Mouse (Mus musculus): ENCODE results near the gene Mcm3ap. TPM values are rescaled to one million over a fixed set of nuclear protein-coding genes. Genes with fewer than 3 reads are reported as not detected.
A peak's percentile ranks its signal among the peaks of the same experiment; 100 is the strongest.

Gene Mcm3ap
- polyA plus RNA-seq, 1 experiment from 2014 or later = 43.3 TPM

- H3K36me3 ChIP-seq = peaks cover 94% of the 10 kb centered on the region
Observed at GRCm38 (mm10) chr10:76504271-76504943, 35.7 kb downstream of the Mcm3ap start.

DNA sequence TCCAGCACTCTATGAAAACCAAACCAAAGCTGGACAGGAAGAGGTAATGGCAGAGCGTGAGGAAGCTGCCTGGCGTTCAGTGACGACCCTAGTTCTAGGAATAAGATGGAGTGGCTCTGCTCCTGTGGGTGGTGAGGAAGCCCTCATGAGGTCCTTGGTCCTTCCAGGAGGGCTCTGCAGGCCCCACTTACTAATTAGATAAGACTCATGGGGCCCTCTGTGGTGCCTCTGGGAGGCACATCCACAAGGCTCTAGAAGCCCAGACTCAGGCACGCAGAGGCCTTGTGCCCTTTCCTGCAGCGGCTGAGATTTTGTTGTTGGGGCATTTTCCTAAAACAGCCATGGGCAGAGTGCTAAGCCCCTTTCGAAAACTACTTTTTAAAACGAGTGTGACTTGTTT is 37.1 kb downstream of the Mcm3ap start:
- H3K27me3 ChIP-seq (replicated peaks) = no peaks in the 10 kb centered on the region
- H3K4me1 ChIP-seq = peaks cover 14% of the 10 kb centered on the region
- H3K9ac ChIP-seq = no peak overlapping the region
- H3K4me3 ChIP-seq = no peak overlapping the region
- H3K36me3 ChIP-seq = peaks cover 93% of the 10 kb centered on the region
- 61% methylated on average over 7 of the region's 7 CpGs for WGBS (ENCODE audit: insufficient replicate concordance)
- H3K9me3 ChIP-seq (replicated peaks) = no peaks in the 10 kb centered on the region
- no peak overlapping the region for H3K4me2 ChIP-seq
- H3K27ac ChIP-seq = no peak overlapping the region
- ATAC-seq = peak; percentile 69; the same call in 1 of the 2 replicates

More at GRCm38 (mm10) chr10:76504271-76504943, 35.7 kb downstream of the Mcm3ap start:
- 85% methylated on average over 11 of the region's 11 CpGs for WGBS (ENCODE audit: insufficient replicate concordance)
- no peak overlapping the region for H3K9ac ChIP-seq
- H3K27ac ChIP-seq = no peak overlapping the region
- H3K4me3 ChIP-seq = no peak overlapping the region
- ATAC-seq = no peak
- H3K27me3 ChIP-seq (replicated peaks) = no peaks in the 10 kb centered on the region
- H3K4me1 ChIP-seq = peaks cover 14% of the 10 kb centered on the region
- H3K9me3 ChIP-seq (replicated peaks) = no peaks in the 10 kb centered on the region
- no peak overlapping the region for H3K4me2 ChIP-seq

GRCm38 (mm10) chr10:76512965-76513583 is 44.3 kb downstream of the Mcm3ap start:
- H3K9ac ChIP-seq = no peak overlapping the region
- 0 out of 2 replicates have a peak, but pooled peaks cover 5% of the 10 kb centered on the region for H3K4me1 ChIP-seq
- no peak overlapping the region for H3K4me3 ChIP-seq
- H3K27me3 ChIP-seq (replicated peaks) = no peaks in the 10 kb centered on the region
- H3K36me3 ChIP-seq = peaks cover 77% of the 10 kb centered on the region
- H3K27ac ChIP-seq = no peak overlapping the region
- WGBS (ENCODE audit: insufficient replicate concordance) = 42% methylated on average over 5 of the region's 5 CpGs
- ATAC-seq = peak; percentile 81
- no peak overlapping the region for H3K4me2 ChIP-seq
- H3K9me3 ChIP-seq (replicated peaks) = no peaks in the 10 kb centered on the region

- 0 out of 2 replicates have a peak overlapping the region, but pooled peaks have one; percentile 39 for H3K27ac ChIP-seq
Observed at GRCm38 (mm10) chr10:76530922-76531321, 62.2 kb downstream of the Mcm3ap start.

DNA sequence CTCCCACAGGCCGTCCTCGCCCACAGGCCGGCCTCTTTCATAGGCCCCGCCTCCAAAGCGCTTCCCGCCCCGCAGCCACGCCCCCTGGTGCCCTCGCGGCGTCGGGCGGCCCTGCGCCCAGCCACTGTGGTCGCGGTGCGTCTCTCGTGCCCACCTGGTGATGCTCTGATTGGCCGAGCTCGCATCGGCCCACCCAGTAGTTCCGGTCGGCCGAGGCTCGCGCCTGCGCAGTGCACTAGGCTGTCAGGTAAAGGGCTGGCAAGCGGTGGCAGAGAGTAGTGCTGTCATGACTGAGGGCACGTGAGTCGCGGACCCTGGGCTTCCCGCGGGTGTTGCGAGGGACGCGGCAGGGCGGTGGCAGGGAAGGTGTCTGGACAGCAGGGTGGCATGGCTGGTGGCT is 62.6 kb downstream of the Mcm3ap start, which contains the start of gene Lss:
Gene Lss (plus strand): TSS at position 214 of the 400 bp plus-strand sequence.
- peak within 1 kb of the TSS; percentile 75 for H3K9ac ChIP-seq
- peak within 1 kb of the TSS; percentile 96 for H3K4me2 ChIP-seq
- peak within 1 kb of the TSS; percentile 72 for H3K4me3 ChIP-seq
- peaks cover 34% of the 10 kb centered on the region for H3K36me3 ChIP-seq
- no peaks in the 10 kb centered on the region for H3K9me3 ChIP-seq (replicated peaks)
- peak within 1 kb of the TSS; percentile 70 for H3K27ac ChIP-seq
- H3K27me3 ChIP-seq (replicated peaks) = no peaks in the 10 kb centered on the region
- peaks cover 26% of the 10 kb centered on the region for H3K4me1 ChIP-seq
- WGBS (ENCODE audit: insufficient replicate concordance) = under 1% methylated on average over 37 of the region's 37 CpGs
- peak; percentile 99 for ATAC-seq

More at GRCm38 (mm10) chr10:76530922-76531321, 62.2 kb downstream of the Mcm3ap start:
- Histone ChIP-seq H3K36me3 (peaks cover 29% of the 10 kb centered on the region), H3K9ac (peak overlapping the region; percentile 49), H3K4me3 (peak overlapping the region; percentile 72), H3K4me1 (peaks cover 26% of the 10 kb centered on the region), H3K27me3 (replicated peaks) (no peaks in the 10 kb centered on the region), H3K9me3 (replicated peaks) (no peaks in the 10 kb centered on the region), H3K4me2 (peak overlapping the region; percentile 96)
- no peak for ATAC-seq
- under 1% methylated on average over 11 of the region's 11 CpGs for WGBS (ENCODE audit: insufficient replicate concordance)

- Histone ChIP-seq H3K9me3 (replicated peaks) (no peaks in the 10 kb centered on the region), H3K27ac (peak overlapping the region; percentile 70), H3K27me3 (replicated peaks) (no peaks in the 10 kb centered on the region), H3K4me1 (peaks cover 26% of the 10 kb centered on the region), H3K4me3 (peak overlapping the region; percentile 72), H3K4me2 (peak overlapping the region; percentile 96), H3K36me3 (peaks cover 38% of the 10 kb centered on the region), H3K9ac (peak overlapping the region; percentile 75)
- no peak for ATAC-seq
- 4% methylated on average over 14 of the region's 14 CpGs for WGBS (ENCODE audit: insufficient replicate concordance)
Observed at GRCm38 (mm10) chr10:76531828-76532227, 63.1 kb downstream of the Mcm3ap start.

- Histone ChIP-seq H3K9me3 (replicated peaks) (no peaks in the 10 kb centered on the region), H3K4me1 (peaks cover 24% of the 10 kb centered on the region), H3K27ac (no peak overlapping the region), H3K4me2 (no peak overlapping the region), H3K4me3 (no peak overlapping the region), H3K27me3 (replicated peaks) (no peaks in the 10 kb centered on the region), H3K9ac (no peak overlapping the region), H3K36me3 (peaks cover 74% of the 10 kb centered on the region)
- WGBS (ENCODE audit: insufficient replicate concordance) = 90% methylated on average over 7 of the region's 7 CpGs
- ATAC-seq = no peak
Observed at GRCm38 (mm10) chr10:76535526-76535925, 66.8 kb downstream of the Mcm3ap start.

DNA sequence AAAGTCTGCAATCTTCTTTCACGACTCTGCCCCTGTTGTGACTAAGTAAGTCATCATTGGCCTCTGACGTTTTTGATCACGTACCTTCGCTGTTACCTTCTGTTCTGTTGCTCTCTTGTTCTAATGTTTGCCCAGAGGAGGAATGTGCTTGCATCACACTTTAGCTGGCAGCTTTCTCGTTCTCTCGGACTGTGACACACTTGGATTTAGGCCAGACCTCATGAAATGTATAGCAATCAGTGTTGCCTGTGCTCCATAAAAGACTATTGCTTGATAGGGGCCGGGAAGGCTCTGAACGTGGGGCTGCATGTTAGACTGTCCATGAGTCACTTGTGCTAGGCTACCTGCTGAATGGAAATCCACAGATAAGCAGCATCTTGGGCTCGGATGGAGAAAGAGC is 68.9 kb downstream of the Mcm3ap start:
- WGBS (ENCODE audit: insufficient replicate concordance) = 77% methylated on average over 9 of the region's 9 CpGs
- no peak for ATAC-seq
- Histone ChIP-seq H3K27ac (no peak overlapping the region), H3K4me2 (no peak overlapping the region), H3K4me1 (peaks cover 7% of the 10 kb centered on the region), H3K9ac (no peak overlapping the region), H3K4me3 (no peak overlapping the region), H3K36me3 (peaks cover 95% of the 10 kb centered on the region), H3K9me3 (replicated peaks) (no peaks in the 10 kb centered on the region), H3K27me3 (replicated peaks) (no peaks in the 10 kb centered on the region)

DNA sequence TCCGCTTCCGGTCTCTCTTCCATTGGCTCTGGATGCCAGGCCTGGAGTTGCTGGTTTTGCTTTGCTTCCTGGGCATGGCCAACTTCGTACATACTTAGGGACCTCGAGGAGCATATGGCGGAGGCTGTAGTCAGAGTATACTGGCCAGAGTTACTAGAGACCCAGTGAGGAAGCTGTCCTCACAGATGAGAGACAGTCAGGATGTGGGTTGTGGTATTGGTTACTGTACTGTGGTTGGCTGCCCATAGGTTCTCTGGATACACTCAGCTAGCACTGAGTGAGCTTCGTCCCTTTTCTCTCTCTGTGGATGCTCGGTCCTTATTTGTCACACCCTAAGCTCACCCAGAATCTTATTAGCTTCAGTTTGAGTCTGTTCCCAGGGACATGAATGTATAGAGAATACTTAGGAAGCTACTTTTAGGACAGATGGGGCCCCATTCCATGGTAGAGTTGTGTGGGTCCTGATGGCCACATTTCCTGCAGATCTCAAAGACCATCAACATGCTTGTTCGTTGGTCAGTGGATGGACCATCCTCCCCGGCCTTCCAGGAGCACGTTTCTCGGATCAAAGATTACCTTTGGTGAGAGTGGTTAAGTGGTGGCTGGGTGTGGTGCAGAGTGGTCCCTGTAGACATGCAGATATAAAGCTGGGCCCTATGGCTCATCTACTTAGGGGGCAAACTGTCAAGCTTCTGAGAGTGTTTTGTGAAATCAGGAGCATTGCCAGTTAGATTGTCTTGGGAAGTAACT is 72.8 kb downstream of the Mcm3ap start:
- no peak overlapping the region for H3K27ac ChIP-seq
- WGBS (ENCODE audit: insufficient replicate concordance) = 67% methylated on average over 11 of the region's 11 CpGs
- H3K4me2 ChIP-seq = no peak overlapping the region
- H3K27me3 ChIP-seq (replicated peaks) = no peaks in the 10 kb centered on the region
- no peak for ATAC-seq
- H3K4me3 ChIP-seq = no peak overlapping the region
- H3K36me3 ChIP-seq = peaks cover 99% of the 10 kb centered on the region
- no peaks in the 10 kb centered on the region for H3K4me1 ChIP-seq
- H3K9me3 ChIP-seq (replicated peaks) = no peaks in the 10 kb centered on the region
- no peak overlapping the region for H3K9ac ChIP-seq

- H3K36me3 ChIP-seq = peaks cover 99% of the 10 kb centered on the region
Observed at GRCm38 (mm10) chr10:76542636-76543375, 74.1 kb downstream of the Mcm3ap start.

GRCm38 (mm10) chr10:76546566-76546965 is 77.8 kb downstream of the Mcm3ap start:
- 79% methylated on average over 8 of the region's 8 CpGs for WGBS (ENCODE audit: insufficient replicate concordance)
- Histone ChIP-seq H3K36me3 (peaks cover 99% of the 10 kb centered on the region), H3K9me3 (replicated peaks) (no peaks in the 10 kb centered on the region), H3K4me3 (no peak overlapping the region), H3K4me2 (no peak overlapping the region), H3K9ac (no peak overlapping the region), H3K27me3 (replicated peaks) (no peaks in the 10 kb centered on the region), H3K27ac (no peak overlapping the region), H3K4me1 (no peaks in the 10 kb centered on the region)
- ATAC-seq = no peak

More at GRCm38 (mm10) chr10:76542636-76543375, 74.1 kb downstream of the Mcm3ap start:
- Histone ChIP-seq H3K27ac (no peak overlapping the region), H3K27me3 (replicated peaks) (no peaks in the 10 kb centered on the region), H3K9me3 (replicated peaks) (no peaks in the 10 kb centered on the region), H3K9ac (no peak overlapping the region), H3K4me1 (no peaks in the 10 kb centered on the region), H3K4me3 (no peak overlapping the region), H3K4me2 (no peak overlapping the region)
- no peak for ATAC-seq
- WGBS (ENCODE audit: insufficient replicate concordance) = 35% methylated on average over 10 of the region's 10 CpGs
